Mouse (Mus musculus): ENCODE measurements around the gene Olfr1411. TPM values are rescaled to one million over a fixed set of nuclear protein-coding genes. Genes with fewer than 3 reads are reported as not detected.

The Olfr1411 gene
- polyA plus RNA-seq, 1 experiment from 2014 or later = not detected

DNA sequence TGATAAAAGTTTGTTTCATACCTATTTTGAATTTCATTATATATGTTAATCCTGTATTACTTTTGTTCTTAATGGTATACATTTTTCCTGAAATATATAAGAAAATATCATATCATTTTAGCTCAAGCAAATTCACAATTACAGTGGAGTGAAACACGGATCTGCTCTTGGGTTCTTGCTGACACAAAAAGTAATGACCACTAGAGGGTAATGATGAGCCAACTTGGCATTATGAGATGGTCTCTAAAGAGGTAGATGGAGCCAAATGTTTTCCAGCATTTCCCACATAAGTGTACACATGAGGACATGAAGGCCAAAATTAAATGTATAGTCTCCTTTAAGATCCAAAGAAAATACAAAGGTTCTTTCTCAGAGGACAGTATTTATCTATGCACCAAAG lies 20.3 kb downstream of the Olfr1411 start:
- H3K4me2 ChIP-seq (ENCODE audit: low read depth, low read length) = no peak overlapping the region
- H3K27me3 ChIP-seq (ENCODE audit: control insufficient read depth, insufficient read depth, low read depth, low read length) = no peaks in the 10 kb centered on the region
- no peaks in the 10 kb centered on the region for H3K36me3 ChIP-seq (ENCODE audit: control insufficient read depth, insufficient read depth)
- H3K27ac ChIP-seq (ENCODE audit: low read length) = no peak overlapping the region
- ATAC-seq (ENCODE audit: low read depth) = no peak
- no peaks in the 10 kb centered on the region for H3K9me3 ChIP-seq (replicated peaks; ENCODE audit: control insufficient read depth, low read length)
- WGBS (ENCODE audit: insufficient replicate concordance) = 3% methylated on average over 1 of the region's 1 CpGs
- no peak overlapping the region for H3K9ac ChIP-seq (ENCODE audit: low read depth, low read length)
- H3K4me1 ChIP-seq (ENCODE audit: control insufficient read depth, low read depth, low read length) = no peaks in the 10 kb centered on the region
- no peak overlapping the region for H3K4me3 ChIP-seq (ENCODE audit: low read depth, low read length)

GRCm38 (mm10) chr1:92616046-92616445 lies 21.8 kb downstream of the Olfr1411 start:
- H3K27ac ChIP-seq (ENCODE audit: low read length) = no peak overlapping the region
- H3K9me3 ChIP-seq (replicated peaks; ENCODE audit: control insufficient read depth, low read length) = no peaks in the 10 kb centered on the region
- no peaks in the 10 kb centered on the region for H3K27me3 ChIP-seq (ENCODE audit: control insufficient read depth, insufficient read depth, low read depth, low read length)
- no peaks in the 10 kb centered on the region for H3K4me1 ChIP-seq (ENCODE audit: control insufficient read depth, low read depth, low read length)
- H3K36me3 ChIP-seq (ENCODE audit: control insufficient read depth, insufficient read depth) = no peaks in the 10 kb centered on the region
- H3K4me2 ChIP-seq (ENCODE audit: low read depth, low read length) = no peak overlapping the region
- no peak overlapping the region for H3K4me3 ChIP-seq (ENCODE audit: low read depth, low read length)
- 35% methylated on average over 1 of the region's 1 CpGs for WGBS (ENCODE audit: insufficient replicate concordance)
- no peak for ATAC-seq (ENCODE audit: low read depth)
- H3K9ac ChIP-seq (ENCODE audit: low read depth, low read length) = no peak overlapping the region

GRCm38 (mm10) chr1:92617488-92617887 lies 23.3 kb downstream of the Olfr1411 start, which contains the start of gene Olfr12:
Gene Olfr12 (plus strand): TSS chr1:92617788.
- Histone ChIP-seq H3K9ac (ENCODE audit: low read depth, low read length) (no peak within 1 kb of the TSS), H3K4me2 (ENCODE audit: low read depth, low read length) (no peak within 1 kb of the TSS), H3K4me3 (ENCODE audit: low read depth, low read length) (no peak within 1 kb of the TSS), H3K36me3 (ENCODE audit: control insufficient read depth, insufficient read depth) (no peaks in the 10 kb centered on the region), H3K4me1 (ENCODE audit: control insufficient read depth, low read depth, low read length) (no peaks in the 10 kb centered on the region), H3K9me3 (replicated peaks; ENCODE audit: control insufficient read depth, low read length) (no peaks in the 10 kb centered on the region), H3K27ac (ENCODE audit: low read length) (no peak within 1 kb of the TSS), H3K27me3 (ENCODE audit: control insufficient read depth, insufficient read depth, low read depth, low read length) (no peaks in the 10 kb centered on the region)
- ATAC-seq (ENCODE audit: low read depth) = no peak
- 45% methylated on average over 2 of the region's 2 CpGs for WGBS (ENCODE audit: insufficient replicate concordance)

DNA sequence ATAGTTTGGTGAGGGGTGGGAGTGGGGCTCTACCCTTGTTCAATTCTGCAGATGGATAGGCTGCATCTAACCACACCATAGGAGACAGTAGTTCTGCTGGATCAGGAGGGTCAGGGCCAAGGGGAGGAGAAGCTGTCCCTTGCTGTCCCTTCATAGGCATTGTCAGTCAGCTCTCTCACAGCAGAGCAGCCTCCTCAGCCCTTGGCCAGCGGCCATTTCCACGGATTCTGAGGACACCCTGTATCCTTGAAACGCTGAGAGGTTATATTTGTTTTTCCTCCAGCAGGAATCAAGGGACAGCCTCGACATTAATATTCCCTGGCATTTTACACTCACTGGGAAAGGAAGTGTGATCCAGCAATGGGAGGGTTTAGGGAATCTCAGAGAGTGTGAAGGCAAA lies 24.1 kb downstream of the Olfr1411 start:
- Histone ChIP-seq H3K27ac (ENCODE audit: low read length) (no peak overlapping the region), H3K4me1 (ENCODE audit: control insufficient read depth, low read depth, low read length) (no peaks in the 10 kb centered on the region), H3K36me3 (ENCODE audit: control insufficient read depth, insufficient read depth) (no peaks in the 10 kb centered on the region), H3K9me3 (replicated peaks; ENCODE audit: control insufficient read depth, low read length) (no peaks in the 10 kb centered on the region), H3K9ac (ENCODE audit: low read depth, low read length) (no peak overlapping the region), H3K27me3 (ENCODE audit: control insufficient read depth, insufficient read depth, low read depth, low read length) (no peaks in the 10 kb centered on the region), H3K4me3 (ENCODE audit: low read depth, low read length) (no peak overlapping the region), H3K4me2 (ENCODE audit: low read depth, low read length) (no peak overlapping the region)
- 45% methylated on average over 4 of the region's 4 CpGs for WGBS (ENCODE audit: insufficient replicate concordance)
- no peak for ATAC-seq (ENCODE audit: low read depth)

- Histone ChIP-seq H3K9me3 (replicated peaks; ENCODE audit: control insufficient read depth, low read length) (no peaks in the 10 kb centered on the region), H3K27me3 (ENCODE audit: control insufficient read depth, insufficient read depth, low read depth, low read length) (no peaks in the 10 kb centered on the region), H3K4me2 (ENCODE audit: low read depth, low read length) (no peak overlapping the region), H3K4me1 (ENCODE audit: control insufficient read depth, low read depth, low read length) (no peaks in the 10 kb centered on the region), H3K27ac (ENCODE audit: low read length) (no peak overlapping the region), H3K9ac (ENCODE audit: low read depth, low read length) (no peak overlapping the region), H3K4me3 (ENCODE audit: low read depth, low read length) (no peak overlapping the region), H3K36me3 (ENCODE audit: control insufficient read depth, insufficient read depth) (no peaks in the 10 kb centered on the region)
- WGBS (ENCODE audit: insufficient replicate concordance) = 37% methylated on average over 4 of the region's 4 CpGs
- ATAC-seq (ENCODE audit: low read depth) = no peak
Measured at GRCm38 (mm10) chr1:92628227-92628626, 34.0 kb downstream of the Olfr1411 start.

DNA sequence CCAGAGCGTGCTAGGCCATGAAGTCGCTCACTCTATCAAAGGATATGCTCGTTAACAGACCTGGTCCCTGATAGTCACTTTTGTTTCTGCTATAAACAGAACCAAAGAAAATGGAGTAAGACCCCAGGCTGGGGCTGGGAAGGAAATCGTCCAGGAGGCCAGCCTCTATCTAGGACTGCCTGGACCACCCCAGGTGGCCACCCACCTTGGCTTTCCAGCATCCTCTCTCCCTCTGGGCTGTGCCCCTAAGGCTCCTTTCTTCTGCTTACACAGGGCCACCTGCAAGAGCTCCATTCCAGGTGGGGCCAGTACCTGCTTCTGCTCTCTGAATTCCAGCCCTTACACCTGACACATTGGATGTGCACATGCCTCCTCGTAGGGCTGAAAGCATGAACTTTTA lies 38.0 kb downstream of the Olfr1411 start:
- Histone ChIP-seq H3K27ac (ENCODE audit: low read length) (no peak overlapping the region), H3K4me1 (ENCODE audit: control insufficient read depth, low read depth, low read length) (no peaks in the 10 kb centered on the region), H3K9me3 (replicated peaks; ENCODE audit: control insufficient read depth, low read length) (no peaks in the 10 kb centered on the region), H3K9ac (ENCODE audit: low read depth, low read length) (no peak overlapping the region), H3K27me3 (ENCODE audit: control insufficient read depth, insufficient read depth, low read depth, low read length) (no peaks in the 10 kb centered on the region), H3K4me3 (ENCODE audit: low read depth, low read length) (no peak overlapping the region), H3K4me2 (ENCODE audit: low read depth, low read length) (no peak overlapping the region), H3K36me3 (ENCODE audit: control insufficient read depth, insufficient read depth) (no peaks in the 10 kb centered on the region; the same call in 1 of the 2 replicates)
- WGBS (ENCODE audit: insufficient replicate concordance) = 56% methylated on average over 5 of the region's 5 CpGs
- ATAC-seq (ENCODE audit: low read depth) = no peak

DNA sequence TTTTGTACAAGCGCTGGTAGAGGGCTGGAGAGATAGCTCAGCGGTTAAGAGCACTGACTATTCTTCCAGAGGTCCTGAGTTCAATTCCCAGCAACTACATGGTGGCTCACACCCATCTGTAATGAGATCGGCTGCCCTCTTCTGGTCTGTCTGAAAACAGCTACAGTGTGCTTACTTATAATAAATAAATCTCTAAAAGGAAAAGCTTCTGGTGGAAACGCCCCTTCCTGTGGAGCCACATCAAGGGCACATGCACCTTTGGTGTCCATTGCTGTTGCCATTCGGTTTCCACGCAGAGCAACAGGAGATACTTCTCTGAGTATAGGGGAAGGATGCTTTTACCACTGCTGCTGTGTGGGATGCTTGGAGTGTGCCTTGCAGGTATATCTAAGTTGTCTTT lies 38.7 kb downstream of the Olfr1411 start:
- no peak overlapping the region for H3K4me3 ChIP-seq (ENCODE audit: low read depth, low read length)
- no peaks in the 10 kb centered on the region for H3K27me3 ChIP-seq (ENCODE audit: control insufficient read depth, insufficient read depth, low read depth, low read length)
- H3K9ac ChIP-seq (ENCODE audit: low read depth, low read length) = no peak overlapping the region
- H3K4me1 ChIP-seq (ENCODE audit: control insufficient read depth, low read depth, low read length) = no peaks in the 10 kb centered on the region
- 46% methylated on average over 6 of the region's 6 CpGs for WGBS (ENCODE audit: insufficient replicate concordance)
- ATAC-seq (ENCODE audit: low read depth) = no peak
- no peaks in the 10 kb centered on the region; the same call in 1 of the 2 replicates for H3K36me3 ChIP-seq (ENCODE audit: control insufficient read depth, insufficient read depth)
- H3K4me2 ChIP-seq (ENCODE audit: low read depth, low read length) = no peak overlapping the region
- no peak overlapping the region for H3K27ac ChIP-seq (ENCODE audit: low read length)
- H3K9me3 ChIP-seq (replicated peaks; ENCODE audit: control insufficient read depth, low read length) = no peaks in the 10 kb centered on the region

DNA sequence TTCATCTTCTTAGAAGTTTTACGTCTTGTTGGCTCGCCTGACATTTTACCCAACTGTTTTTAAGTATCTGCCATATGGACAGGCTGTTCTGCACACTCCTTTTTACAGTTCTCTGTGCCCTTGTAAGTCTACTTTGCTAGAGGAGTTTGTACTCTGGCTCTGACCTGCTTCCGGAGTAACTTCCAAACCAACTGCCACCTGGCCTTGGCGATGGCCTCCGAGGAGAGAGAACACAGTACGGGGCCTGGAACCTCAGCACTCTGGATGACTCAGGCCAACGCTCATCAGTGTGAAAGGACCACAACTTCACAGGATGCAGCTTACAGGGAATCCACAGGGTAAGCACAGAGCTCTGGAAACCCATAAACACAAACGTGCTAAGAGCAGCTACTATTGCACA lies 39.5 kb downstream of the Olfr1411 start:
- Histone ChIP-seq H3K27ac (ENCODE audit: low read length) (no peak overlapping the region), H3K4me1 (ENCODE audit: control insufficient read depth, low read depth, low read length) (no peaks in the 10 kb centered on the region), H3K9ac (ENCODE audit: low read depth, low read length) (no peak overlapping the region), H3K4me2 (ENCODE audit: low read depth, low read length) (no peak overlapping the region), H3K4me3 (ENCODE audit: low read depth, low read length) (no peak overlapping the region), H3K27me3 (ENCODE audit: control insufficient read depth, insufficient read depth, low read depth, low read length) (no peaks in the 10 kb centered on the region), H3K9me3 (replicated peaks; ENCODE audit: control insufficient read depth, low read length) (no peaks in the 10 kb centered on the region), H3K36me3 (ENCODE audit: control insufficient read depth, insufficient read depth) (no peaks in the 10 kb centered on the region; the same call in 1 of the 2 replicates)
- WGBS (ENCODE audit: insufficient replicate concordance) = 61% methylated on average over 8 of the region's 8 CpGs
- ATAC-seq (ENCODE audit: low read depth) = no peak

- H3K9ac ChIP-seq (ENCODE audit: low read depth, low read length) = no peak overlapping the region
- no peaks in the 10 kb centered on the region; the same call in 1 of the 2 replicates for H3K36me3 ChIP-seq (ENCODE audit: control insufficient read depth, insufficient read depth)
- no peak overlapping the region for H3K4me3 ChIP-seq (ENCODE audit: low read depth, low read length)
- no peak for ATAC-seq (ENCODE audit: low read depth)
- H3K4me1 ChIP-seq (ENCODE audit: control insufficient read depth, low read depth, low read length) = no peaks in the 10 kb centered on the region
- no peak overlapping the region for H3K4me2 ChIP-seq (ENCODE audit: low read depth, low read length)
- H3K27ac ChIP-seq (ENCODE audit: low read length) = no peak overlapping the region
- no peaks in the 10 kb centered on the region for H3K9me3 ChIP-seq (replicated peaks; ENCODE audit: control insufficient read depth, low read length)
- 59% methylated on average over 1 of the region's 1 CpGs for WGBS (ENCODE audit: insufficient replicate concordance)
- H3K27me3 ChIP-seq (ENCODE audit: control insufficient read depth, insufficient read depth, low read depth, low read length) = no peaks in the 10 kb centered on the region
Measured at GRCm38 (mm10) chr1:92634569-92634968, 40.4 kb downstream of the Olfr1411 start.
